Mouse (Mus musculus): ENCODE results near the gene Bicc1.

GRCm38 (mm10) chr10:70979657-70980056 lies 179.8 kb downstream of the Bicc1 start:
- TF ChIP-seq EP300 (IDR thresholded peaks at IDR 0.05; ENCODE audit: low read depth) (no peak), CTCF (IDR thresholded peaks at IDR 0.05; ENCODE audit: low read depth) (no peak)
